Mouse (Mus musculus) CH12.LX (cell line): Measurements from ENCODE around the gene Hs3st6. TPM values are rescaled to one million over a fixed set of nuclear protein-coding genes. Genes with fewer than 3 reads are reported as not detected.
A peak's percentile ranks its signal among the peaks of the same experiment; 100 is the strongest.

ENCODE experiments used
- DNase-seq: peaks from one replicate; pipeline ENCODE4 v3.0.0-alpha.2; 2013; ENCODE audit errors: extremely low read depth
- H3K27ac ChIP-seq: 2 replicates; pipeline ENCODE4 v1.5.1; 2012; ENCODE audit warnings: low read depth, mild to moderate bottlenecking, control low read depth, moderate library complexity; ENCODE audit not compliant: insufficient read depth
- H3K27me3 ChIP-seq: replicated peaks from 2 replicates; pipeline ENCODE3; 2012; ENCODE audit warnings: inconsistent platforms
- H3K36me3 ChIP-seq, 2 experiments: replicated peaks in 1 of 2; 2 replicates each; pipeline versions ENCODE3 to v1.6.1; 2012; ENCODE audit warnings: inconsistent platforms in 1 of 2, low read length in 1 of 2, mild to moderate bottlenecking in 1 of 2, mixed read lengths in 1 of 2, moderate library complexity in 1 of 2; ENCODE audit not compliant: control insufficient read depth in 1 of 2, insufficient read depth in 1 of 2
- H3K4me1 ChIP-seq, 2 experiments: 2 replicates each; pipeline ENCODE4 v1.6.1; 2012; ENCODE audit warnings: inconsistent platforms in 1 of 2, moderate library complexity in 1 of 2; ENCODE audit not compliant: insufficient read depth in 2 of 2, control insufficient read depth in 1 of 2
- H3K4me2 ChIP-seq: 2 replicates; pipeline ENCODE4 v1.6.1; 2012; ENCODE audit warnings: low read depth, mild to moderate bottlenecking, control low read depth; ENCODE audit not compliant: poor library complexity, insufficient read depth, severe bottlenecking
- H3K4me3 ChIP-seq, 3 experiments: fragments of 150-350 bp in 1 of 3; sonication (generic) in 1 of 3; replicated peaks in 1 of 3; 2 replicates each; pipeline versions ENCODE3 to v1.5.1; 2011 to 2012; ENCODE audit warnings: low read depth in 2 of 3, low read length in 2 of 3, mild to moderate bottlenecking in 2 of 3, moderate library complexity in 2 of 3, control low read depth in 1 of 3, improper control_type of control experiment in 1 of 3, inconsistent platforms in 1 of 3, mixed read lengths in 1 of 3; ENCODE audit not compliant: poor library complexity in 1 of 3
- H3K79me2 ChIP-seq: replicated peaks from 2 replicates; pipeline ENCODE4 v1.6.1; 2012; ENCODE audit warnings: mild to moderate bottlenecking, moderate library complexity; ENCODE audit not compliant: control insufficient read depth, poor library complexity, insufficient read depth, severe bottlenecking; ENCODE audit errors: extremely low read depth
- H3K9ac ChIP-seq: 2 replicates; pipeline ENCODE4 v1.6.1; 2012; ENCODE audit warnings: low read depth, mild to moderate bottlenecking, control low read depth, moderate library complexity; ENCODE audit not compliant: insufficient read depth
- H3K9me3 ChIP-seq: replicated peaks from 2 replicates; pipeline ENCODE3; 2012; ENCODE audit warnings: low read length, inconsistent platforms, mixed read lengths
- BHLHE40 ChIP-seq: IDR thresholded peaks from 2 replicates; pipeline ENCODE4 v1.6.1; 2011; ENCODE audit warnings: mild to moderate bottlenecking, low read depth, low read length, improper control_type of control experiment
- CHD1 ChIP-seq: IDR thresholded peaks from 2 replicates; pipeline ENCODE4 v1.6.1; 2012; ENCODE audit warnings: low read depth, low read length, improper control_type of control experiment, inconsistent platforms
- CHD2 ChIP-seq: IDR thresholded peaks from 2 replicates; pipeline ENCODE4 v1.6.1; 2011; ENCODE audit warnings: low read length, improper control_type of control experiment
- CTCF ChIP-seq, 2 experiments: IDR thresholded peaks in 1 of 2; conservative IDR thresholded peaks in 1 of 2; 2 replicates each; pipeline ENCODE4 v1.5.1; 2011 to 2012; ENCODE audit warnings: low read depth in 2 of 2, low read length in 2 of 2, improper control_type of control experiment in 1 of 2, inconsistent platforms in 1 of 2, mild to moderate bottlenecking in 1 of 2, moderate library complexity in 1 of 2
- E2F4 ChIP-seq: IDR thresholded peaks from 2 replicates; pipeline ENCODE4 v1.6.1; 2011; ENCODE audit warnings: low read depth, low read length, improper control_type of control experiment; ENCODE audit not compliant: insufficient replicate concordance
- ELF1 ChIP-seq: IDR thresholded peaks from 2 replicates; pipeline ENCODE4 v1.6.1; 2014; ENCODE audit warnings: low read depth, mild to moderate bottlenecking, inconsistent platforms, low read length, improper control_type of control experiment
- EP300 ChIP-seq: IDR thresholded peaks from 2 replicates; pipeline ENCODE4 v1.6.1; 2011; ENCODE audit warnings: low read length, improper control_type of control experiment
- ETS1 ChIP-seq: conservative IDR thresholded peaks from 2 replicates; pipeline ENCODE4 v1.6.1; 2012; ENCODE audit warnings: low read depth, mild to moderate bottlenecking, inconsistent platforms, low read length, improper control_type of control experiment, moderate library complexity
- GABPA ChIP-seq: IDR thresholded peaks from 2 replicates; pipeline ENCODE4 v1.6.1; 2012; ENCODE audit warnings: low read depth, low read length, improper control_type of control experiment, inconsistent platforms; ENCODE audit not compliant: insufficient replicate concordance
- HCFC1 ChIP-seq: IDR thresholded peaks from 2 replicates; pipeline ENCODE4 v1.6.1; 2012; ENCODE audit warnings: low read depth, mild to moderate bottlenecking, inconsistent platforms, low read length, improper control_type of control experiment
- IRF4 ChIP-seq: IDR thresholded peaks from 2 replicates; pipeline ENCODE4 v1.6.1; 2014; ENCODE audit warnings: low read depth, mild to moderate bottlenecking, inconsistent platforms, low read length, improper control_type of control experiment
- JUN ChIP-seq: IDR thresholded peaks from 2 replicates; pipeline ENCODE4 v1.6.1; 2011; ENCODE audit warnings: low read depth, mild to moderate bottlenecking, low read length, improper control_type of control experiment, moderate library complexity; ENCODE audit not compliant: insufficient read depth
- JUND ChIP-seq: conservative IDR thresholded peaks from 2 replicates; pipeline ENCODE4 v1.6.1; 2011; ENCODE audit warnings: low read depth, low read length, improper control_type of control experiment
- KAT2A ChIP-seq: IDR thresholded peaks from 2 replicates; pipeline ENCODE4 v1.6.1; 2012; ENCODE audit warnings: low read length, improper control_type of control experiment, inconsistent platforms; ENCODE audit not compliant: insufficient replicate concordance
- MAFK ChIP-seq: IDR thresholded peaks from 2 replicates; pipeline ENCODE4 v1.6.1; 2011; ENCODE audit warnings: low read length, improper control_type of control experiment; ENCODE audit not compliant: insufficient replicate concordance
- MAX ChIP-seq: IDR thresholded peaks from 2 replicates; pipeline ENCODE4 v1.6.1; 2011; ENCODE audit warnings: low read length, improper control_type of control experiment
- MAZ ChIP-seq: IDR thresholded peaks from 2 replicates; pipeline ENCODE4 v1.6.1; 2012; ENCODE audit warnings: low read depth, mild to moderate bottlenecking, inconsistent platforms, low read length, improper control_type of control experiment, moderate library complexity
- MEF2A ChIP-seq: IDR thresholded peaks from 2 replicates; pipeline ENCODE4 v1.6.1; 2014; ENCODE audit warnings: low read depth, mild to moderate bottlenecking, inconsistent platforms, low read length, improper control_type of control experiment, borderline replicate concordance
- MXI1 ChIP-seq: IDR thresholded peaks from 2 replicates; pipeline ENCODE4 v1.6.1; 2011; ENCODE audit warnings: mild to moderate bottlenecking, low read depth, low read length, improper control_type of control experiment
- MYC ChIP-seq: IDR thresholded peaks from 2 replicates; pipeline ENCODE4 v1.6.1; 2011; ENCODE audit warnings: low read depth, mild to moderate bottlenecking, improper control_type of control experiment, low read length
- NRF1 ChIP-seq: IDR thresholded peaks from 2 replicates; pipeline ENCODE4 v1.6.1; 2014; ENCODE audit warnings: low read depth, mild to moderate bottlenecking, inconsistent platforms, low read length, improper control_type of control experiment, moderate library complexity
- PAX5 ChIP-seq: IDR thresholded peaks from 2 replicates; pipeline ENCODE4 v1.6.1; 2012; ENCODE audit warnings: low read length, inconsistent platforms, mixed read lengths
- POLR2A ChIP-seq: IDR thresholded peaks from 2 replicates; pipeline ENCODE4 v1.6.1; 2011; ENCODE audit warnings: low read depth, mild to moderate bottlenecking, improper control_type of control experiment, low read length
- POLR2AphosphoS2 ChIP-seq: IDR thresholded peaks from 2 replicates; pipeline ENCODE4 v1.6.1; 2011; ENCODE audit warnings: low read depth, low read length, improper control_type of control experiment
- RAD21 ChIP-seq: IDR thresholded peaks from 2 replicates; pipeline ENCODE4 v1.6.1; 2011; ENCODE audit warnings: low read depth, mild to moderate bottlenecking, low read length, improper control_type of control experiment, moderate library complexity
- RCOR1 ChIP-seq: conservative IDR thresholded peaks from 2 replicates; pipeline ENCODE4 v1.6.1; 2012; ENCODE audit warnings: low read depth, mild to moderate bottlenecking, inconsistent platforms, low read length, improper control_type of control experiment
- SMC3 ChIP-seq: IDR thresholded peaks from 2 replicates; pipeline ENCODE4 v1.6.1; 2011; ENCODE audit warnings: low read depth, low read length, improper control_type of control experiment
- TBP ChIP-seq: conservative IDR thresholded peaks from 2 replicates; pipeline ENCODE4 v1.6.1; 2011; ENCODE audit warnings: low read depth, low read length, improper control_type of control experiment
- UBTF ChIP-seq: IDR thresholded peaks from 2 replicates; pipeline ENCODE4 v1.6.1; 2012; ENCODE audit warnings: low read depth, mild to moderate bottlenecking, inconsistent platforms, low read length, improper control_type of control experiment, moderate library complexity
- USF1 ChIP-seq: IDR thresholded peaks from 2 replicates; pipeline ENCODE4 v1.6.1; 2014; ENCODE audit warnings: low read depth, mild to moderate bottlenecking, inconsistent platforms, low read length, improper control_type of control experiment
- USF2 ChIP-seq: conservative IDR thresholded peaks from 2 replicates; pipeline ENCODE4 v1.6.1; 2011; ENCODE audit warnings: low read depth, low read length, improper control_type of control experiment
- ZC3H11A ChIP-seq: IDR thresholded peaks from 2 replicates; pipeline ENCODE4 v1.6.1; 2012; ENCODE audit warnings: low read depth, mild to moderate bottlenecking, inconsistent platforms, low read length, improper control_type of control experiment
- ZKSCAN1 ChIP-seq: IDR thresholded peaks from 2 replicates; pipeline ENCODE4 v1.6.1; 2012; ENCODE audit warnings: low read depth, inconsistent platforms, low read length, improper control_type of control experiment, borderline replicate concordance
- ZNF384 ChIP-seq: IDR thresholded peaks from 2 replicates; pipeline ENCODE4 v1.6.1; 2012; ENCODE audit warnings: low read depth, low read length, improper control_type of control experiment, inconsistent platforms
- dilution Hi-C: fragments of 300-500 bp; cut with MboI; formaldehyde crosslinking; loops from 2 replicates; pipeline ENCODE4 v1.14.3; 2020; ENCODE audit warnings: low sequenced_read_pairs; ENCODE audit not compliant: extremely low pct_unique_long_range_greater_than_20kb, extremely low pct_ligation_motif_present
- in situ Hi-C: fragments of 300-500 bp; cut with MboI; formaldehyde crosslinking; loops from 3 replicates; pipeline ENCODE4 v1.14.3; 2019; ENCODE audit warnings: low sequenced_read_pairs, low pct_ligation_motif_present, low pct_unique_long_range_greater_than_20kb, mixed read lengths
- polyA plus RNA-seq: library from polyadenylated mRNA; unstranded; fragments of >175 nt; gene quantifications from 2 replicates; pipeline ENCODE4 v1.2.1, GENCODE M21; 2012; ENCODE audit warnings: low read depth; ENCODE audit not compliant: insufficient read length
- total RNA-seq, 2 experiments: library from RNA; depleted of rRNA; stranded (reverse); fragments of 300-350 nt in 1 of 2; fragments of >200 nt in 1 of 2; gene quantifications; 2 replicates each; pipeline ENCODE4 v1.2.3; 2012 to 2014

Hs3st6 gene
- total and polyA plus RNA-seq, 3 experiments, result 0.30 TPM; not detected in 2

DNA sequence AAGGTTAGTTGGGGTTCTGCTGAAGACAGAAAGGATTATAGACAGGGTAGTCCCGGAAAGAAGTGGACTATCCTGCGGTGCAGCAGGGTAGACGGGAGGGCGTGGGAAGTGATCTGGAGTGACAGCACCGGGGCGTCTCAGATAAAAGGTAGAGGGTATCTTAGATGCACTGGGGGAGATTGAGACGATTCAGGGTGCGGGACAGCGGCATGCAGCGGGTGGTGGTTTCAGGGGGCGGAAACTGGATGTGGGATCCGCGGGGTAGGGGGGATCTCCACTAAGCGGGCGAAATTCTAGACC is 29.0 kb upstream of the Hs3st6 start:
- in situ Hi-C loops, result no loop called here

DNA sequence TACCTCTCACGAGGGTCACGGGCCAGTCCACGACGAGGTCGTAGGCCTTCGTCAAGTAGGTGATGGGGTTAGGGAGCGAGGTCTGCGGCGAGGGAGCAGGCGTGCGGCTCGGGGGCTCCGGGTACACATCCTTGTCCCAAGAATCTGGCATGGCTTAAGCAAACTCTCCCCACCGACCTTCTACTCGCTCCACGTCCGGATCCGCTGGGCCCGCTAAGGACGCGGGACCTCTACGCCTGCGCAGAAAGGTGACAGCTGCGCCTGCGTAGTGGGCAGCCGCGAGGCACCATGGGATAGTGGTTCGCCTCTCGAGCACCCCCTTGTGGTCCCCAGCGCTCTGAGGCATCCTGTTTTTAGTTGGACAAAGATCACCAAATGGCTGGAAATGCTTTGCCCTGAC is 28.6 kb upstream of the Hs3st6 start, which contains the start of gene Ndufb10:
Gene Ndufb10 (minus strand): TSS at position 295 of the 400 bp plus-strand sequence.
- H3K79me2 ChIP-seq, result peaks cover 39% of the 10 kb centered on the region
- in situ Hi-C loops, result no loop called here
- no peaks in the 10 kb centered on the region for H3K27me3 ChIP-seq
- H3K27ac ChIP-seq, result peak within 1 kb of the TSS; percentile 56
- H3K9ac ChIP-seq, result peak within 1 kb of the TSS; percentile 90
- H3K36me3 ChIP-seq, result peaks cover 20 to 21% of the 10 kb centered on the region in 2 experiments
- no peaks in the 10 kb centered on the region for H3K9me3 ChIP-seq
- peaks cover 5 to 15% of the 10 kb centered on the region in 2 experiments; a peak in 3 of 4 replicates for H3K4me1 ChIP-seq
- dilution Hi-C loops, result no loop called here
- H3K4me2 ChIP-seq, result peak within 1 kb of the TSS; percentile 98
- DNase-seq, result peak; percentile 95
- H3K4me3 ChIP-seq, result peak within 1 kb of the TSS; percentile 66 to 89 (median 89)
- TF ChIP-seq CTCF (conservative IDR thresholded peaks at IDR 0.05 in 1 of 2, IDR thresholded peaks at IDR 0.05 in 1 of 2; ENCODE audit: low read depth in 2 of 2, low read length in 2 of 2) (peak; percentile 90 to 92), JUN (no peak), UBTF (no peak; the same call in 1 of the 2 replicates), TBP (peak; percentile 73), RAD21 (no peak), JUND (no peak), EP300 (no peak), MXI1 (peak; percentile 62), MYC (peak; percentile 64; the same call in 1 of the 2 replicates), USF1 (no peak), MAX (peak; percentile 35; the same call in 1 of the 2 replicates), BHLHE40 (0 out of 2 replicates have a peak, but pooled peaks have one; percentile 27), IRF4 (peak; percentile 41), CHD1 (no peak), GABPA (no peak), MAFK (no peak), E2F4 (no peak), ZNF384 (no peak), ZC3H11A (no peak), ZKSCAN1 (no peak), RCOR1 (no peak), USF2 (no peak), MAZ (no peak), SMC3 (peak; percentile 40), MEF2A (peak; percentile 67), ELF1 (peak; percentile 76), NRF1 (peak; percentile 99), PAX5 (no peak), HCFC1 (peak; percentile 85), CHD2 (no peak), ETS1 (no peak), POLR2AphosphoS2 (no peak; the same call in 1 of the 2 replicates), POLR2A (peak; percentile 90)

More for the DNA sequence above, 29.0 kb upstream of the Hs3st6 start:
- no peaks in the 10 kb centered on the region for H3K27me3 ChIP-seq
- peaks cover 42% of the 10 kb centered on the region for H3K79me2 ChIP-seq
- peaks cover 5 to 15% of the 10 kb centered on the region in 2 experiments; a peak in 3 of 4 replicates for H3K4me1 ChIP-seq
- no peak for TF ChIP-seq ETS1
- no peak for TF ChIP-seq KAT2A
- H3K4me3 ChIP-seq, result peak overlapping the region; percentile 66 to 89 (median 89)
- H3K27ac ChIP-seq, result peak overlapping the region; percentile 56
- no peaks in the 10 kb centered on the region for H3K9me3 ChIP-seq
- DNase-seq, result no peak
- H3K36me3 ChIP-seq, result peaks cover 20 to 21% of the 10 kb centered on the region in 2 experiments
- H3K4me2 ChIP-seq, result peak overlapping the region; percentile 98
- dilution Hi-C loops, result no loop called here
- H3K9ac ChIP-seq, result peak overlapping the region; percentile 90
